Mouse (Mus musculus) erythroblast, embryonic 14.5 days (primary cell): ENCODE data around the gene Nkain4.

Experiments
- GATA1 ChIP-seq: IDR thresholded peaks from 2 replicates; pipeline ENCODE4 v1.6.1; 2012; ENCODE audit warnings: low read length, inconsistent platforms, mixed read lengths
- TAL1 ChIP-seq: IDR thresholded peaks from 3 replicates; pipeline ENCODE4 v1.6.1; 2012; ENCODE audit warnings: low read length, inconsistent platforms, mixed read lengths

GRCm38 (mm10) chr2:180960187-180960586 lies 5.7 kb upstream of the Nkain4 start:
- TF ChIP-seq GATA1, result no peak
- no peak for TF ChIP-seq TAL1
